Mouse (Mus musculus): ENCODE measurements around the gene Diaph3. TPM values are rescaled to one million over a fixed set of nuclear protein-coding genes. Genes with fewer than 3 reads are reported as not detected.

Diaph3 gene
- 13.5 and 13.9 TPM in 2 replicates for polyA plus RNA-seq (2014; fragmentation: Nextera tagmentation; extraction: Ambion mirVana)

GRCm38 (mm10) chr14:87140963-87141486 is at the start of gene Diaph3:
Diaph3 (minus strand) TSS chr14:87141235.
- Histone ChIP-seq H3K36me3 (ENCODE audit: control insufficient read depth, insufficient read depth, low read length) (no peaks in the 10 kb centered on the region), H3K9ac (ENCODE audit: low read length) (peak within 1 kb of the TSS; percentile 75), H3K27ac (ENCODE audit: low read depth) (peak within 1 kb of the TSS; percentile 62; the same call in 1 of the 2 replicates), H3K4me1 (replicated peaks; ENCODE audit: control insufficient read depth, insufficient read depth, low read length) (no peaks in the 10 kb centered on the region), H3K4me3 (ENCODE audit: low read depth, low read length) (peak within 1 kb of the TSS; percentile 86), H3K27me3 (replicated peaks; ENCODE audit: control insufficient read depth, insufficient read depth, low read length) (no peaks in the 10 kb centered on the region), H3K4me2 (ENCODE audit: low read length) (peak within 1 kb of the TSS; percentile 76), H3K9me3 (ENCODE audit: control insufficient read depth, low read length) (no peaks in the 10 kb centered on the region)
- DNase-seq (ENCODE audit: low spot score) (peak; percentile 99), ATAC-seq (replicated peaks; ENCODE audit: low FRiP score, low TSS enrichment, low read depth) (peak; percentile 99)
- under 1% methylated on average over 43 of the region's 43 CpGs for WGBS

- Histone ChIP-seq H3K4me1 (replicated peaks; ENCODE audit: control insufficient read depth, insufficient read depth, low read length) (no peaks in the 10 kb centered on the region), H3K4me3 (ENCODE audit: low read depth, low read length) (no peak overlapping the region), H3K4me2 (ENCODE audit: low read length) (no peak overlapping the region), H3K9ac (ENCODE audit: low read length) (no peak overlapping the region), H3K27me3 (replicated peaks; ENCODE audit: control insufficient read depth, insufficient read depth, low read length) (no peaks in the 10 kb centered on the region), H3K36me3 (ENCODE audit: control insufficient read depth, insufficient read depth, low read length) (no peaks in the 10 kb centered on the region), H3K9me3 (ENCODE audit: control insufficient read depth, low read length) (no peaks in the 10 kb centered on the region), H3K27ac (ENCODE audit: low read depth) (no peak overlapping the region)
- WGBS, result 73% methylated on average over 4 of the region's 4 CpGs
- no peak for DNase-seq (ENCODE audit: low spot score)
- ATAC-seq (replicated peaks; ENCODE audit: low FRiP score, low TSS enrichment, low read depth), result no peak
These were observed 49.6 kb upstream of the Diaph3 start for GRCm38 (mm10) chr14:87190685-87191084.

- no peaks in the 10 kb centered on the region for H3K4me1 ChIP-seq (replicated peaks; ENCODE audit: control insufficient read depth, insufficient read depth, low read length)
- H3K9ac ChIP-seq (ENCODE audit: low read length), result no peak overlapping the region
- H3K27ac ChIP-seq (ENCODE audit: low read depth), result no peak overlapping the region
- no peaks in the 10 kb centered on the region for H3K27me3 ChIP-seq (replicated peaks; ENCODE audit: control insufficient read depth, insufficient read depth, low read length)
- WGBS, result 88% methylated on average over 6 of the region's 6 CpGs
- ATAC-seq (replicated peaks; ENCODE audit: low FRiP score, low TSS enrichment, low read depth) (no peak), DNase-seq (ENCODE audit: low spot score) (no peak)
- H3K4me3 ChIP-seq (ENCODE audit: low read depth, low read length), result no peak overlapping the region
- no peak overlapping the region for H3K4me2 ChIP-seq (ENCODE audit: low read length)
- H3K36me3 ChIP-seq (ENCODE audit: control insufficient read depth, insufficient read depth, low read length), result no peaks in the 10 kb centered on the region
- no peaks in the 10 kb centered on the region for H3K9me3 ChIP-seq (ENCODE audit: control insufficient read depth, low read length)
These were observed 30.5 kb upstream of the Diaph3 start for GRCm38 (mm10) chr14:87171577-87171976.

- Histone ChIP-seq H3K4me3 (ENCODE audit: low read depth, low read length) (no peak overlapping the region), H3K4me2 (ENCODE audit: low read length) (no peak overlapping the region), H3K36me3 (ENCODE audit: control insufficient read depth, insufficient read depth, low read length) (no peaks in the 10 kb centered on the region), H3K27ac (ENCODE audit: low read depth) (no peak overlapping the region), H3K9ac (ENCODE audit: low read length) (no peak overlapping the region), H3K27me3 (replicated peaks; ENCODE audit: control insufficient read depth, insufficient read depth, low read length) (no peaks in the 10 kb centered on the region), H3K4me1 (replicated peaks; ENCODE audit: control insufficient read depth, insufficient read depth, low read length) (no peaks in the 10 kb centered on the region), H3K9me3 (ENCODE audit: control insufficient read depth, low read length) (no peaks in the 10 kb centered on the region)
- ATAC-seq (replicated peaks; ENCODE audit: low FRiP score, low TSS enrichment, low read depth) (no peak), DNase-seq (ENCODE audit: low spot score) (no peak)
- WGBS, result 77% methylated on average over 1 of the region's 1 CpGs
These were observed 28.1 kb upstream of the Diaph3 start for GRCm38 (mm10) chr14:87169151-87169550.

GRCm38 (mm10) chr14:87155621-87156238 is 14.7 kb upstream of the Diaph3 start:
- Histone ChIP-seq H3K4me3 (ENCODE audit: low read depth, low read length) (no peak overlapping the region), H3K4me1 (replicated peaks; ENCODE audit: control insufficient read depth, insufficient read depth, low read length) (no peaks in the 10 kb centered on the region), H3K36me3 (ENCODE audit: control insufficient read depth, insufficient read depth, low read length) (no peaks in the 10 kb centered on the region), H3K9me3 (ENCODE audit: control insufficient read depth, low read length) (no peaks in the 10 kb centered on the region), H3K4me2 (ENCODE audit: low read length) (no peak overlapping the region), H3K9ac (ENCODE audit: low read length) (no peak overlapping the region), H3K27me3 (replicated peaks; ENCODE audit: control insufficient read depth, insufficient read depth, low read length) (no peaks in the 10 kb centered on the region), H3K27ac (ENCODE audit: low read depth) (no peak overlapping the region)
- DNase-seq (ENCODE audit: low spot score) (no peak), ATAC-seq (replicated peaks; ENCODE audit: low FRiP score, low TSS enrichment, low read depth) (no peak)
- whole genome bisulfite sequencing, result 90% methylated on average over 9 of the region's 9 CpGs

- Histone ChIP-seq H3K4me1 (replicated peaks; ENCODE audit: control insufficient read depth, insufficient read depth, low read length) (no peaks in the 10 kb centered on the region), H3K36me3 (ENCODE audit: control insufficient read depth, insufficient read depth, low read length) (no peaks in the 10 kb centered on the region), H3K9me3 (ENCODE audit: control insufficient read depth, low read length) (no peaks in the 10 kb centered on the region), H3K27me3 (replicated peaks; ENCODE audit: control insufficient read depth, insufficient read depth, low read length) (no peaks in the 10 kb centered on the region), H3K9ac (ENCODE audit: low read length) (no peak overlapping the region), H3K4me3 (ENCODE audit: low read depth, low read length) (no peak overlapping the region), H3K27ac (ENCODE audit: low read depth) (no peak overlapping the region), H3K4me2 (ENCODE audit: low read length) (no peak overlapping the region)
- ATAC-seq (replicated peaks; ENCODE audit: low FRiP score, low TSS enrichment, low read depth) (no peak), DNase-seq (ENCODE audit: low spot score) (no peak)
- WGBS, result 76% methylated on average over 6 of the region's 6 CpGs
These were observed 8.6 kb upstream of the Diaph3 start for GRCm38 (mm10) chr14:87149684-87150083.

- no peak overlapping the region for H3K4me3 ChIP-seq (ENCODE audit: low read depth, low read length)
- no peak overlapping the region for H3K4me2 ChIP-seq (ENCODE audit: low read length)
- no peaks in the 10 kb centered on the region for H3K36me3 ChIP-seq (ENCODE audit: control insufficient read depth, insufficient read depth, low read length)
- DNase-seq (ENCODE audit: low spot score) (no peak), ATAC-seq (replicated peaks; ENCODE audit: low FRiP score, low TSS enrichment, low read depth) (peak; percentile 52; the same call in 1 of the 2 replicates)
- H3K4me1 ChIP-seq (replicated peaks; ENCODE audit: control insufficient read depth, insufficient read depth, low read length), result no peaks in the 10 kb centered on the region
- H3K27me3 ChIP-seq (replicated peaks; ENCODE audit: control insufficient read depth, insufficient read depth, low read length), result no peaks in the 10 kb centered on the region
- no peak overlapping the region for H3K9ac ChIP-seq (ENCODE audit: low read length)
- H3K9me3 ChIP-seq (ENCODE audit: control insufficient read depth, low read length), result no peaks in the 10 kb centered on the region
- WGBS, result 31% methylated on average over 3 of the region's 3 CpGs
- H3K27ac ChIP-seq (ENCODE audit: low read depth), result no peak overlapping the region
These were observed 5.7 kb upstream of the Diaph3 start for GRCm38 (mm10) chr14:87146704-87147103.

- DNase-seq (ENCODE audit: low spot score), result no peak
- H3K27ac ChIP-seq (ENCODE audit: low read depth), result no peak overlapping the region
- no peak overlapping the region for H3K9ac ChIP-seq (ENCODE audit: low read length)
- WGBS, result 76% methylated on average over 3 of the region's 3 CpGs
- no peaks in the 10 kb centered on the region for H3K27me3 ChIP-seq (replicated peaks; ENCODE audit: control insufficient read depth, insufficient read depth, low read length)
- no peaks in the 10 kb centered on the region for H3K36me3 ChIP-seq (ENCODE audit: control insufficient read depth, insufficient read depth, low read length)
- H3K4me2 ChIP-seq (ENCODE audit: low read length), result no peak overlapping the region
- H3K4me1 ChIP-seq (replicated peaks; ENCODE audit: control insufficient read depth, insufficient read depth, low read length), result no peaks in the 10 kb centered on the region
- H3K4me3 ChIP-seq (ENCODE audit: low read depth, low read length), result no peak overlapping the region
- ATAC-seq (replicated peaks; ENCODE audit: low FRiP score, low TSS enrichment, low read depth), result no peak
- H3K9me3 ChIP-seq (ENCODE audit: control insufficient read depth, low read length), result no peaks in the 10 kb centered on the region
These were observed 4.3 kb upstream of the Diaph3 start for GRCm38 (mm10) chr14:87145351-87145750.

GRCm38 (mm10) chr14:87141777-87142176 is 742 bp upstream of the Diaph3 start:
- Histone ChIP-seq H3K27me3 (replicated peaks; ENCODE audit: control insufficient read depth, insufficient read depth, low read length) (no peaks in the 10 kb centered on the region), H3K9ac (ENCODE audit: low read length) (no peak overlapping the region), H3K4me1 (replicated peaks; ENCODE audit: control insufficient read depth, insufficient read depth, low read length) (no peaks in the 10 kb centered on the region), H3K4me2 (ENCODE audit: low read length) (peak overlapping the region; percentile 76), H3K27ac (ENCODE audit: low read depth) (no peak overlapping the region), H3K9me3 (ENCODE audit: control insufficient read depth, low read length) (no peaks in the 10 kb centered on the region), H3K4me3 (ENCODE audit: low read depth, low read length) (peak overlapping the region; percentile 86; the same call in 1 of the 2 replicates), H3K36me3 (ENCODE audit: control insufficient read depth, insufficient read depth, low read length) (no peaks in the 10 kb centered on the region)
- ATAC-seq (replicated peaks; ENCODE audit: low FRiP score, low TSS enrichment, low read depth) (0 out of 2 replicates have a peak, but pooled peaks have one; percentile 6), DNase-seq (ENCODE audit: low spot score) (no peak)
- 81% methylated on average over 11 of the region's 11 CpGs for WGBS
